Mouse (Mus musculus) bone marrow, adult 2 months (tissue): ENCODE results near the gene Ldb2.

Experiments
- CTCF ChIP-seq: fragments of 200-500 bp; IDR thresholded peaks from 2 replicates; pipeline ENCODE4 v1.5.1; 2011; ENCODE audit warnings: low read length, control low read depth; ENCODE audit not compliant: control insufficient read depth, insufficient read depth
- POLR2A ChIP-seq: fragments of 200-500 bp; IDR thresholded peaks from 2 replicates; pipeline ENCODE4 v1.6.1; 2011; ENCODE audit warnings: low read depth, mild to moderate bottlenecking, control low read depth, low read length, borderline replicate concordance; ENCODE audit not compliant: control insufficient read depth

DNA sequence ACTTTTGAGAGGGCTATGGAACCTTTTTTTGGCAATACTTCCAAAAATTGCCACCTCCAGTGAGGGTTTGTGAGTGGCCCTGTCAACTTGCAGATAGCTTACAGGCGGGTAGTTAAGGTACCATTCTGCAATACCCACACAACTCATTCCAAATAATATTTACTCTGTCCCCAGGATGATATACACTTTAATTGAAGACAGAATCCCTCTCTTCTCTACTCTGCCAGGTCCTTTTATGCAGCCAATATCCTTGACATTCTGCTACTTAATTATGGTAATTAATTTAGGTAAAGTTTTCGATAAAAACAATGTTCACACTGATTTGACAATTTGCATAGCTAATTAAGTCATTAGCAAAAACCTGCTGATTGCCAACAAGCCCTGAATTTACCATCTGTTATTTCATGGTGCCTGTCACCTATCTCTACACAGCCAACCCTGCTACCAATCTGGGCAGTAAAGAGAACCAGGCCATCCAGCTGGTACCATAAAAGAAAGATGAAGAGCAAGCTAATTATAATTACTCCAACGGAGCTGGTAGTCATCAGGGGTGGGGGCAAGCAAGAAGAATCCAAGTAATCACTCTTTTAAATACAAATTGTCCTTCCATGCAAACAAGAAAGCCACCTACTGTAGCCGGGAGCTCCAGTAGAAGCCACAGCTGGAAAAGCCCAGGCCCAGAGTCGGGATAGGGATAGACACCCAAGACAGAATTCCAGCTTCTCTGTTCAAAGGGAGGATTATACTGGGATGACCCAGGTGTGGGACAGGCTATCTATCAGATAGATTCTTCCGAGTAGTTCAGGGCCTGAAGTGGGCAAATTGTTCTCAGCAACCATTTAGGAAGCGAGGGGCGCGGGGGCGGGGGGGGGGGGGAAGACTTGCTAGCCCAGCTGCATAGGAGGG, 325.4 kb downstream of the Ldb2 start:
- TF ChIP-seq CTCF (no peak), POLR2A (no peak)
